Mouse (Mus musculus) hematopoietic stem cell, adult 5-6 weeks (primary cell): ENCODE results near the gene Cpt1b. TPM values are rescaled to one million over a fixed set of nuclear protein-coding genes. Genes with fewer than 3 reads are reported as not detected.
A peak's percentile ranks its signal among the peaks of the same experiment; 100 is the strongest.
"Not testable (repeated sequence)": the region's sequence is repeated elsewhere in the genome, so short reads cannot be mapped to it uniquely, and the experiment has no call there.

ENCODE experiments used
- ATAC-seq, 2 experiments: fragments of 125-278 bp in 1 of 2; replicated peaks in 1 of 2; 2 replicates each; pipeline ENCODE4 v1.8.0; 2016 to 2017; ENCODE audit warnings: inconsistent platforms in 2 of 2, mild to moderate bottlenecking in 2 of 2, moderate number of reproducible peaks in 2 of 2, low read depth in 1 of 2, moderate TSS enrichment in 1 of 2; ENCODE audit not compliant: low FRiP score in 2 of 2, poor library complexity in 2 of 2, severe bottlenecking in 2 of 2, insufficient read depth in 1 of 2, low TSS enrichment in 1 of 2
- total RNA-seq: library from RNA; stranded (forward); fragments of 172-1452, 232-1000 nt; gene quantifications from 2 replicates; pipeline ENCODE4 v1.2.3, GENCODE M21; 2017

Gene Cpt1b
- total RNA-seq, 1 experiment from 2014 or later = not detected

DNA sequence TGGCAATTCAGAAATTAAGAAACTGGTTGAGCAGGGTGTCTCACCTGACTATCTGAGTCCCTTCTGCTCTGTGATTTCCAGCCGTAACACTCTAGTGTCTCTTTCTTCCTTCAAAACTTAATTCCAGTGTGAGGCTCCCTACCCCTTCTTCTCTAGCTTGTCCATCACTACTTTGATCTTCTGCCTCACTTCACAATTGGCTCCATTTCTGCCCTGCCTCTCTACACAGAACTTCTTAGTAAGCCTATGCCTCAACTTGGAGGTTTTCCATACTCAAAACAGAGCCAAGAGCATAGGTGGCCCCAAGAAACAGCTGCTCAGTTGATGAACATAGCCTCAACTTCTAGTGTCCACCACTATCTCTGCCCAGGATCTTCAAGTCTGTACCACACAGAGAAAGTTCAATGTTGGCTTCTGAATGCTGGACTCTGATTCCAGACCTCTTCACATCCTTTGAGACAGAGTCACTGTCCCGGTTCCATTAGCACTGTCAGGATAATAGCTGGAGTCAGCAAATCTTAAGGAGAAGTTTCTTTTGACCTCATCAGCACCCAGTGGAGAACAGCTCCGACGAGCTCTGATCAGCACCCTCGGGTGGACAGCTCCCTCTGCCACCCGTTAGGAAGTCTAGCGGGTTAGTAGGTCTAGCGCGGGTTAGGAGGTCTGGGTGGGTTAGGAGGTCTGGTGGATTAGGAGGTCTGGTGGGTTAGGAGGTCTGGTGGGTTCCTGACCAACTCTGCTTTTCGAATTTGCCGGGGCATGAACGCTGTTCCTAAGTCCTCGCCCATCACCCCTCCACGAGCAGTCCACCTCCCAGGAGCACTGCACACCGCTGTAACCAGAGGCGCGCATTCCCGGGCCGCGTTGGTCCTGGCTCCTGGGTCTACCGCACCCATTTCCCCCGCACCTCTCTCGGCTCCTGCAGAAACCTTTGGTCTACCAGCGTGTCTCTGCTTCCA, 27.5 kb upstream of the Cpt1b start:
- peak; percentile 75 to 88 for ATAC-seq

DNA sequence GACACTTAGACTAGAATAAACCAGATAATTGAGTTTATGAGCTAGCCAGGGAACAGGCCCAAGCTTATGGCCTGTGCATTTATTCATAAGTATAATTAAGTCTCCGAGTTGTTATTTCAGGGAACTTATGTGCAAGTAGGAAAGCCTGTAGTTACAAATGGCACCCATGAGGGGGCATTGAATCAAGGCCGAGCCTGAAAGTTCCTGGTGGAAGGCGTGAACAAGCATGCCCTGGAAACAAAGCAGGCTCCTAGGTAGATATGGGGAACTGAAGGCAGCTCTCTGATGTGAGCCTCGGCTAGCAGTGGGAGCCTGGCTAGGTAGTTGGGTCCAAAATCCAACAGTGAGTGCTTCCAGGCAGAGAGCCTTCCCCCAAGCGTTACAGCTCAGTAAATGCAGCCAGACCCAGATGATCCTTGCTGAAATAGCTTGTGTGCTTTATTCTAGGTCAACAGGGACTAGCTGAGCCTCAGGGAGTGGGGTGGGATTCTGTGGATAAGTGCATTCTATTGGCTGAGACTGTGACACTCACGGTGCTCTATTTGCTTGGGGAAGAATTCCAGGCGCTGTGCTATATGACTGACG, 16.9 kb upstream of the Cpt1b start:
- 0 out of 4 replicates have a peak, but pooled peaks have one; percentile 42 for ATAC-seq

DNA sequence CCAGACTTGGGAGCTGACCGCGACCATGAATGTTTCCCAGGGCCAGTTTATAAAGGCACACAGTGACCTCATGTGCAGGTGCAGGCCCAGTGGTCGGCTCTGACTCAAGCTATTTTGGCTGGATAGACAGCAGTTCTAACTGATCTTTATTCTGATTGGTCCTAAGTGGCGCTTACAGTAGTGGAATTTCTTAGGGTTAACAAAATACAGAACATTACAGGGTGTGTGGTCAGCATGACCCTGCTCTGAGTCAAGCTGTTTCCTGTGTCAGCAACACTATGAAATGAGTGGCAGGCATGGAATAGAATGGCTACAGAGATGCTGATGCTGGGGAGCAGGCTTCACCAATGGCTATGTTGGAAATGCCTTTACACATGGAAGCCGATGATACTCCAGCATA, 10.2 kb upstream of the Cpt1b start:
- ATAC-seq = no peak

DNA sequence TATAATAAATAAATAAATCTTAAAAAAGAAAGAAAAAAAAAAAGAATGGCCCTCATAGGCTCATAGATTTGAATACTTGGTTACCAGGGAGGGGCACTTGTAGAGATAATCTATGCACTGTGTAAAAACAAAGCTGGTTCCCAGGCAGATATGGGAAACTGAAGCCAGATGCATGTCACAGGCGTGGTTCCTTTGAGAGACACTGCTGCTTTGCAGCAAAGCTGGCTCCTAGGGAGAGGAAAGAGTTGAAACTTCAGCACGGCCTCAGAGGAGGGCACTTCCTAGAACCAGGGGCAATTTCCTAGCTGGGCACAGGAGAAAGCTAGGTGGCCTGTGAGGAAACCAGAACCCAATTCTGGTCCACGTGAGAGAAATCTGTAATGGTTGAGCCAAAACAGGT, 8.5 kb upstream of the Cpt1b start:
- no peak for ATAC-seq

DNA sequence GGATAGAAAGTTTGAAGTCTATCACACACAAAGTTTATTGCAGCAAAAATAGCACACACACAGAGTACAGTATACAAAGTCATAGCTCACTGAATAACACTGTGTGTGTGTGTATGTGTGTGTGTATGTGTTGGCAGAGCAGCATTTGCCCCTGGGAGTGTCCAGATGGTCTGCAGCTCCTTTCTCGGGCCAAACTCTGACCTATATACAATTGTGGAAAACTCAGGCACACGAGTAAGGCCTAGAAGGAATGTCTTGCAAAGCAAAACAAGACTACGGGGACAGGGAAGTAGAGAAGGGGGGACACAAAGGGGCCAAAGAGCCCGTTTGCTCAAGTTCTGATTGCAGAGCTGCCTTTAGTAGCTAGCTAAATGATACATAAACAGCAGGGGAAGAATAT, 7.3 kb upstream of the Cpt1b start:
- no peak for ATAC-seq

DNA sequence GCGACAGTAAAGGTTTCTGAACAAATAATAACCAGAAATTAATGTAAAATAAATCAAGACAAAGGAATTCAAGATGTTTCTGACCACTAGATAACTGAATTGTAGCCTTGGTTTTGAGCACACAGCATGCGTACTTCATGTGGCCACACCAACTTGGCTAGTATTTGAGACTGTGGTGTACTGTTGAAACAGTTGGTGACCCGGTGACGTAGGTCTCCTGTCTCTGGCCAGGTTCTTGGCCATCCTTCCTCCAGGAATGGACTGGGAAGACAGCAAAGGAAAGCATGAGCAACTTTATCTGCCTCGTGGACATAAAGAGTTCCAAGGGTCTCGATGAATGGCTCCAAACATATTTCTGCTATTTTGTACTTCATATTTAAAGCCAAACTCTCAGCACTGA, 6.1 kb upstream of the Cpt1b start:
- no peak for ATAC-seq

DNA sequence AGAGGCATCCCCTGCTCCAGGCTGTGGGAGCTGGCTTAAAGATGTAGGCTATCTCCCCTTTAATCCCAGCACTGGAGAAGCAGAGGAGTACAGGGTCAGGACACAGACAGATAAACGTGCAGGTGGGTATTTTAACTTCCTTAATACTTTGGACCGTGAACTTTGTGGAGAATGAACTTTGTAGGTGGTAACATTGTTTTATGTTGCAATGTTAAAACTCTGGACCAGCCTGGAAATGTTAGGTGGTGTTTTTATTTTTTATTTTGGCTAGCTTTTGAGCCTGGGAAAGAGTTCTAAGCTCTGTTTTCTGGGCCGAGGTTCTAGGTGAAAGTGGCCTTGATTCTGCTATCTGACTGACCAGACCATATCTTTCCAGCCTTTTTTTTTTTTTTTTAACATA, 5.6 kb upstream of the Cpt1b start:
- ATAC-seq = no peak

DNA sequence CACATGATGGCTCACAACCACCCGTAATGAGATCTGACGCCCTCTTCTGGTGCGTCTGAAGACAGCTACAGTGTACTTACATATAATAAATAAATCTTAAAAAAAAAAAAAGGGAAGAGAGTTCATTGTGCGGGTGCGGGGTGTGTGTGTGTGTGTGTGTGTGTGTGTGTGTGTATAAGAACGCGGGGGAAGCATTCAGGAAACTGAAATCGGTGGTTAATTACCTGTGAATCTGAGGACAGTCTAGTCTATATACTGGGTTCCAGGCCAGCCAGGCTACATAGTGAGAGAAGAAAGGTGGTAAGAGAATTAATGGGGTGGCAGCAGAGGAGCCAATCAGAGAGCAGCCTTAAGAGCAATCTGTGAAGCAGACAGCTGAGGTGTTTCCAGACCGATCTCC, 5.1 kb upstream of the Cpt1b start:
- ATAC-seq = not testable (repeated sequence)

DNA sequence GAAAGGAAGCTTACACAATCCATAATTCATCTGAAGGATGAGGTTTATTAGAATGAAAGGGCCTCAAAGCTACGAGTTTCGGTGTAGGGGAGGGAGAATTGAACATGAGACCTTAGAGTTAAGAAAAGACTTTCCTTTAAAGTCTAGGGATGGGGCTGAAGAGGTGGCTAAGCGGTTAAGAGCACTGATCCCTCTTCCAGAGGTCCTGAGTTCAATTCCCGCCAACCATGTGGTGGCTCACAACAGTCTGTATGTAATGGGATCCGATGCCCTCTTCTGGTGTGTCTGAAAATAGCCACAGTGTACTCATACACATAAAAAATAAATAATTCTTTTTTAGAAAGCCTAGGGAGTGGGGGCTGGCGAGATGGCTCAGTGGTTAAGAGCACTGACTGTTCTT, 4.7 kb upstream of the Cpt1b start:
- ATAC-seq = no peak

DNA sequence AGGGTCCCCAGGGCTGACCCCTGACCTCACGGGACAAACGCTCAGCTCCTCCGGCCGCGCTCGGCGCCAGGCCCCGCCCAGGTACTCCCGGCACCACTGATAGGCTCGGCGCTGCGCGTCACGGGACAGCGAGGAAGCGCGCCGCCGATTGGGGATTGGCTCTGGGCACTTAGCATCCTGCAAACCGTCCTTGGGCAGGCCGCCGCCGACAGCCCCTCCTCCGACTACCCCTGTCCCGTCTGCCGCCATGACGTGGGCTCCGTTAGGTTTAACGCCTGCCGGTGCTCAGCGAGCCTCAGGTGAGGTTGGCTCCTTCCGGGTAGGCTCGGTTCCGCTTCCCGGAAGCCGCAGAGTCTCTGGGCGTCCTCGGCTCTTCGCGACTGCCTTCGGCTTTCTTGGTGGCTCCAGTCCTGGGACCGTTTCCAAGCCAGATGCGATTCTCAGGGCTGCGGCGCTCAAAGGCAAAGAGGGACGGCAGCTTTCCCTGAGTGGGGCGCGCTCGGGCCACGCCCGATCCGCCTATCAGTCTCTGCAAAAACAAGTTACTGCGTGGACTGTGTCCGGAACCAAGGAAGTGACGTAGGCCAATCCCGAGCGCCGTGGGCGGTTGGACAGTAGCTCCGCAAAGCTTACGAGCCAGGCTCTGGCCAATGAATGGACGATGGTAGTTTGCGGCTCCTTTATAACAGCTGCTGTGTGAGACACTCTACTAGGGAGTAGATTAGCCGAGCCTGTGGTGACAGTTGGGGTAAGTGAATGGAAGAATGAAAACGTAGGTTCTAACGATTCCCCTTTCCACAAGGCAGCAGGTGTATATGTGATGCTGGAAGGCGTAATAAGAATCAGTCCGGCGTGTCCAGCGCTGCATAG, 3.9 kb upstream of the Cpt1b start, which contains the start of the genes C730034F03Rik, Gm44502 and Chkb:
TSS of gene C730034F03Rik (plus strand) at position 238 of the 870 bp plus-strand sequence.
TSS of gene Gm44502 (minus strand) at position 345 of the 870 bp plus-strand sequence.
TSS of gene Chkb (minus strand) at position 557 of the 870 bp plus-strand sequence.
- peak; percentile 88 to 90 for ATAC-seq

DNA sequence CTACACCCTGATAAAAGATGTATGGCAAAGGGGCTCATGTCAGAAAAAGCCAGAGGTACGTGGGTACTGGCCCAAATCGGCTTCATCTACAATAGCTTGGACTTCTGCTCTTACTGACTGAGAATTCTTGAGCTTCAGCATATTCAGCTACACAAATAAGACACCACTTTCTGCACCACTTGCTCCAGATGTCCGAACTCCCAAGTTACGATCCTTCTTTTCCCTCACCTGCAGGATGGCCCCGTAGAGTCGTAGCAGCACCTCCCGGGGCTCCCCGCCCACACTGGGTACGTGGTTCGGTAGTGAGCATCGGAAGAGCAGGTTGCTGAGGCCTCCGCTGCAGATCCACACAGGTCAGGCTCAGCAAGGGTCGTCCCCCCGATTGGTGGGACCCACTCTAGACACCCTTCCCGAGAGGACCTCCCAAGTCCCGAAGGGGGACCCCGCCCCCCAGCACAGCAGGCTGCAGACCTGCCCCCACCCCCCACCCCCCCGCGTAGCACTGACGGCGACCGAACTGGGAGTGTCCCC, 3.2 kb upstream of the Cpt1b start:
- no peak for ATAC-seq

DNA sequence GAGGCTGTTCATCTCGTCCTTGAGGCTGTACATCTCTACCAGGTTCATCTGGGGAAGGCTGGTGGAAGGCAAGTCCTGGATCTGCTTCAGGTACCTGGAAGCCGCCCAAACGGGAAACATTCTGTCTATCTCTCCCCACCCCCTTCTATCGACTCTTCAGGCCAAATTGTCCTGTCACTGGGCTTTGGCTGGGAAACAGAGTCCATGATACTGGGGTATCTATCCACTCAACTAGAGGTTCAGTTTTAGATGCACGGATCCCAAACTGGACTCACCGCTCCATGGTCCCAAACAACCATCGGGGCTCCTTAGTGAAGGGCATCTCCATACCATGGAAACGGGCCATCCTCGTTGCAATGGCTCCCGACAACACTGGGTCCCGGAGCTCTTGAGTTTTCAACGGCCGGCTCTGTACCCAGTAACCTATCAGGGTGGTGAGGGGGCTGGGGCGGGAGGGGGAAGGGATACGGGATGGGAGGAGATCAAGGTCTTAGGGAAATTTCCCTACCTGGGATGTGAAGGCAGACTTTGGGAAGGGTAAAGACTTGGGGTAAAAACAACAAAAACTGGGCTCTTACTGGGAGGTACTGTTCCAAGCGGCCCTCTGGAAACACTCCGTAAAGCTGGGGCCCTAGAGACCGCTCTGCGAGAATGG, 2.6 kb upstream of the Cpt1b start:
- ATAC-seq = no peak

DNA sequence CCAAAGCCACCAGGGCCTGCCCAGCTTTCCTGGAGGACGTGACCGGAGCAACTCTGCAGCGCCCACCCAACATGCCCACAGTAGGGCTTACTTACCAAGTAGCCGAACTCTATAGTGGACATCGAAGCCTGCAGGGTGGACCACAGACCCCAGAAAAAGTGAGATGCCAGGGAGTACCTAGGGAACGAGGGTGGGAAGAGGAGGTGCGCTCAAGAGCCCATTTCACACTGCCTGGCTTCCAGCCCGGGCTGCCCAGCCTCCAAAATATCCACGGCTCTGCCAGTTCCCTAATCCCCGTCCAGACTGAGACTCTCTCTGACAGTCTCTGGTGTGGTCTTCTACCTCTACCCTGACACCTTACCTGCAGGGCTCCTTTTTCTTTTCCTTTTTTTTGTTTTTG, 1.1 kb upstream of the Cpt1b start:
- ATAC-seq = no peak

DNA sequence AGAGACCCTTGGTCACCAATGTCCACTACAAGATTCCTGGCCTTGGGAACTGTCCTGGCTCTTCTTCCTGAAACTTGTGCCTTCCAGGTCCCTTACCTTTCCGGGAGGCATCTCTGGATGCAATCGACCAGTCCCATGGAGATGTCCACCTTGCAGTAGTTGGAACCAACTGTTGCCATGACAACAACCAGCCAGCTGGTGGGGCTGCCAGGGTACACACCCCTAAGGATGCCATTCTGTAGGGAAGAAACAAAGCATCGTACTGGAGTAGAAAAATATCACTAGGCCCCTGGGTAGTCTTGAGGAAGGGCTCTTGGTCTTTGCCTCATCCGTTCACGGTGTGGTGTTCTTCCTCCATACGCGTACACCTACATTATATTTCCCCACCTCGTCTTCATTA, 1.0 kb downstream of the Cpt1b start:
- ATAC-seq = no peak

DNA sequence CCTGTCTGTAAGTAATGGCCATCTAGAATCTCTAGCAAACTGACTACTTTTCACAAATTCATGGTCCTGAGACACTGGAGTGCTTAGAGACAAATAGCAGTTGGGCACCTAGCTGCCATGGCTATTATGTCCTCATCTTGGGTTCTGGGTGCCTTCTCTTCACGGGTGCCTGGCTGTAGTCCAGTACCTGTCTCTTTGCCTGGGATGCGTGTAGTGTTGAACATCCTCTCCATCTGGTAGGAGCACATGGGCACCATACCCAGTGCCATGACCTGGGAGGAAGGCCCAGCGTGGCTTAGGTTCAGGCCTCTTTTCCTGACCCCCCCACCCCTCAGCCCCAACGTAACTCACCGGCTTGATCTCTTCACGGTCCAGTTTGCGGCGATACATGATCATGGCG, 3.7 kb downstream of the Cpt1b start:
- no peak for ATAC-seq

DNA sequence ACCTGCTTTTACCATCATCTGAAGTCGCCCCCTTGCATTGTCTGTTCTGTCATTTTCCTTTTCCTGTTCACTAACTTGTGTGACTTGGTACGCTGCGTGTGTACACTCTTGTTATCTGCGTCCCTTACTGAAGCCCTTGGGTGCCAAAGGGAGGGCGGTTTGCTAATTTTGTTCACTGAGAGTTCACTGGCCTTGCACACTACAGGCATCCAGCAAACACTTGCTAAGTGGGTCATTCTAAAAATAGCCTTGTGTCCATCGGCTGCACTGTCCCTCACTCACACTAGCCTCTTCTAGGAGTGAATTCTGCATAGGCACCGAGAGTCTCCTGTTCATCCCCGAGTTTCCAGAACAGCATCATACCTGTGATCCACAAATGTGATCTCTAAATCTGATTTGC, 10.4 kb downstream of the Cpt1b start:
- no peak for ATAC-seq

DNA sequence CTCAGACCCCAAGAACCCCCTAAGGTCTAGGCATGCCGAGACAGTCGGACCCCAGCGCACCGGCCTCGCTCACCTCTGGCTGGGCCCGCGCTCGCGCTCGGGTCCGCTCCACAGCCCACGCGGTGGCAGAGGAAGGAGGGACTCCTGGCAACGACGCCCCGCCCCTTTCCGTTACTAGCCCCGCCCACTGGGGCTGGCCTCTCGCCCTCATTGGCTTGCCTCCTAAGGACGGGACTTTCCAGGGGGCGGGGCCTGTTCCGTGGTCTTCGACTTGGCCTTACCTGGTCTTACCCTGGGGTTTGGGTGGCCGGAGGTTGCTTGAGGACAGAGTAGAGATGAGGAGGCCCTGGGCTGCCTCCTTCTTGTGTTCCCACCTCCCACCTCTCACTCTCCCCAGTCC, 15.5 kb downstream of the Cpt1b start, which contains the start of gene Syce3:
TSS of gene Syce3 (minus strand) at position 386 of the 400 bp plus-strand sequence.
- ATAC-seq = no peak
